8 mouse cellular contexts compared by ENCODE assay signal in the genomic region with DNA sequence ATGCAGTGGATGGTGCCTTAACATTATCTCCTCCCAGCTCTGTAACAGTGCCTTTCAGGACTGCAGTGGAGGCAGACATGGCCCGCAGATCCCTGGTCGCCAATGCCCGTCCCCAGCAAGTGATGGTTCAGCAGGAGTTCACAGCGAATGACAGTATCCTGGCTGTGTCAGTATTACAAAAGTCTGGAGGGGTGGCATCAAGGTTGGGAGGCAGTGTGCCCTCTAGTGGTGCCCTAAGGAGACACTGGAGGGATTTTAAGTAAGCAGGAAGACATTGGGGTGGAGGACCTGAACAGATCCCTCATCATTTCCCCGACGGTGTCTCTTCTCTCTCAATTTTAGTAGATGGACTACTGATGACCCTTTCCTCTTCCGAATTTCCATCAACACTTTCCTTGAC.
DNase-seq lines count a peak whose midpoint lies in the region; ATAC-seq and TF ChIP-seq lines count a peak whose summit lies in the region.
"Not testable (repeated sequence)": the region's sequence is repeated elsewhere in the genome, so short reads cannot be mapped to it uniquely, and the experiment has no call there.

No protein-coding gene starts in this region.

- H3K27me3 ChIP-seq in kidney, postnatal 0 days (ENCODE audit: insufficient read depth, low read length) = not testable (repeated sequence)

- not testable (repeated sequence) for H3K4me2 ChIP-seq in kidney, postnatal 0 days (ENCODE audit: low read length)

- 74% methylated on average over 7 of the region's 7 CpGs for WGBS in kidney, postnatal 0 days

- H3K27ac ChIP-seq in kidney, postnatal 0 days = not testable (repeated sequence)

- not testable (repeated sequence) for H3K9me3 ChIP-seq in kidney, postnatal 0 days (replicated peaks; ENCODE audit: low read length)

- H3K4me1 ChIP-seq in kidney, postnatal 0 days (replicated peaks; ENCODE audit: insufficient read depth, low read length) = not testable (repeated sequence)

- peak; percentile 65 for ATAC-seq in common myeloid progenitor, adult 5-6 weeks (replicated peaks; ENCODE audit: low read depth, poor library complexity, severe bottlenecking)
- ATAC-seq in kidney, postnatal 0 days (replicated peaks; ENCODE audit: low FRiP score, low read depth) = not testable (repeated sequence)

- DNase-seq in CD4-positive helper T cell, adult 2 months (ENCODE audit: low read depth, low spot score) = peak; percentile 2
- peak; percentile 6 for DNase-seq in NIH3T3 (ENCODE audit: low read depth)
- peak; percentile 16 for DNase-seq in adrenal gland, postnatal 14 days
- not testable (repeated sequence) for DNase-seq in kidney, postnatal 0 days (ENCODE audit: low spot score)
- peak; percentile 0 for DNase-seq in lung, postnatal 14 days
- peak; percentile 0 for DNase-seq in right cerebral cortex, adult 18-20 months
- DNase-seq in thymus, postnatal 4 days = peak; percentile 41

- not testable (repeated sequence) for H3K36me3 ChIP-seq in kidney, postnatal 0 days (ENCODE audit: insufficient read depth, low read length)

- H3K9ac ChIP-seq in kidney, postnatal 0 days (ENCODE audit: low read depth, low read length) = not testable (repeated sequence)

- not testable (repeated sequence) for H3K4me3 ChIP-seq in kidney, postnatal 0 days (replicated peaks; ENCODE audit: low read depth, low read length)

- TF ChIP-seq CTCF in kidney, postnatal 0 days (IDR thresholded peaks at IDR 0.05; ENCODE audit: low read depth) = peak; percentile 17; the same call in 1 of the 2 replicates
